Mouse (Mus musculus) spleen, adult 2 months (tissue): ENCODE measurements around the gene Swsap1.

Experiments used
- CTCF ChIP-seq: fragments of 200-500 bp; IDR thresholded peaks from 2 replicates; pipeline ENCODE4 v1.5.1; 2011; ENCODE audit warnings: mild to moderate bottlenecking, inconsistent platforms; ENCODE audit not compliant: insufficient read depth, insufficient read length, insufficient replicate concordance; ENCODE audit errors: extremely low read depth
- POLR2A ChIP-seq: fragments of 200-500 bp; IDR thresholded peaks from 2 replicates; pipeline ENCODE4 v1.6.1; 2011; ENCODE audit warnings: low read depth, low read length, inconsistent platforms

DNA sequence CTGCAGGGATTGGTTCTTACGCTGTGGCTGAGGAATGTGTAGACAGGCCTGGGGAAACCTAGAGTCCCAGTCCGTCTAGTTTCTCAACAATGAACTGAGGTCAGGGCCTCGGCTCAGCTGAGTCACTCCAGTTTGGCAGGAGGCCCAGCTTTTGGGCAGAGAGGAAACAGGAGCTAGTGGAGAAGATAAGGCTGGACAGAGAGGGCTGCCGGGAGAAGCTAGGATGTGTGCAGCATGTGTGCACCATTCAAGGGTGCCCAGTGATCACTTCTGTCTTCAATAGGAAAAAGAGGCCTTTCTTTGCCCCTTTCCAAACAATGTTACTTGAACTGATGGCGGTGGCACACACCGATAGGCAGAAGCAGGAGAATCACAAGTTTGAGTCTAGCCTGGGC is 31.5 kb upstream of the Swsap1 start:
- TF ChIP-seq CTCF = no peak
- no peak for TF ChIP-seq POLR2A
